Mouse (Mus musculus) neutrophil, adult 83 days (primary cell): ENCODE results near the gene Gtpbp10. TPM values are rescaled to one million over a fixed set of nuclear protein-coding genes. Genes with fewer than 3 reads are reported as not detected.

Experiments used
- total RNA-seq, 2 experiments: library from RNA; stranded (reverse); gene quantifications; one replicate each; pipeline ENCODE4 v1.2.4; 2023

Gtpbp10 gene
- 1 to 10 TPM; 8.0 to 8.7 TPM for total RNA-seq

DNA sequence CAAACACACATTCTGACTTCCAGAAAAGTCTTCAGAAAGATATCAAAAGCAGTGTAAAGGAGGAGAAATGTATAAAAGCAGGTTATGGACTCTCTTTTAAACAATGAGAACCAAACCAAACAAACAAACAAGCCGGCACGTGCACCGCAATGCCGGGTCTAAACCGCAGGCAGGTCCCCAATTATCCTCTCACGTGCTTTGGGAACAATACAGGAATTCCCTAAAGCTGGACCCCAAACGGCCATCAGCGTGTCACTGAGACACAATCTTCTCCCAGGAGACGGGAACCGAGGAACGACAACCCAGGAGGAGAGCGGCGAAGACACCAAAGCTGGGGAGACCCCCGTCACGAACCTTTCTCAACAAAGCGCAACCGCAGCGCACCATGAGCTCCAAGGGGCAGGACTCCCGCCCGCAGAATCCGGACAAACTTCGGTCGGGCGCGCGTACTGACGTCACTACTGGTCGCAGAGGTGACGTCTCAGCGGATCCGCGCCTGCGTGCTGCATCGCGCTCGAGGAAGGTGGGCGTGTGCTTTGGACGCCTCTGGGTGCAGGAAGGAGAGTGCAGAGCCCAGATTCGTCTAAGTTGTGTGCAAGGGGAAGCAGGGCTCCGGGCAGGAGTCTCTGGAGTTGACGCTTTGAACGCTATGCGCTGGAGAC, at the start of gene Gtpbp10:
Gene Gtpbp10, minus strand, starts transcription at position 460 of the 662 bp plus-strand sequence.

DNA sequence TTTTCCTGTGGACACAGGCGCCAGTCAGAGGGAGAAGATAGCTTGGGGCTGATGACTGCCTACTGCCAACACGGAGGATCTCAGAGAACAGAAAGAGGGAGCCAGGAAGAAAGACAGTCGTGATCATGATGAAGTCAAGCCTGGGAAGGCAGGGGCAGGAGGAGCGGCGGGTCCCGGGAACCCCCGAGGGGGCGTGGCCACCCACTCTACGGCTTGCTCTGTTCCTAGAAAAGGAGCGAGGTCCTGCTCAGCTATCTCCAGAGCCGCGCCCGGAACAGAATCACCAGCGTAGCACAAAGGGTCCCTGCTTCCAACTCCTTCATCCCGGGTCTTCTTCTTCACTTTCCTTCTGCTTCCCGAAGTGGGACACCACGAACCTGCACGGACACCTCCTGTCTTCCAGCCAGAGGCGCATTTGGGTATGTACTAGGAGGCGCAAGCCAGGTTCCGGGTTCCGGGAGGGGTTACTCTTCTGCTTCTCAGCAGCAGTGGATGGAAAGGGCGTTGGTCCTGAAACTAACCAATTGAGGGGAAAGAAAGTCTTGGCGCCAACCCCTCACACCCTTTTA, 14.5 kb upstream of the Gtpbp10 start, which contains the start of gene Gm8773:
Gene Gm8773, plus strand, starts transcription at position 51 of the 569 bp plus-strand sequence.

DNA sequence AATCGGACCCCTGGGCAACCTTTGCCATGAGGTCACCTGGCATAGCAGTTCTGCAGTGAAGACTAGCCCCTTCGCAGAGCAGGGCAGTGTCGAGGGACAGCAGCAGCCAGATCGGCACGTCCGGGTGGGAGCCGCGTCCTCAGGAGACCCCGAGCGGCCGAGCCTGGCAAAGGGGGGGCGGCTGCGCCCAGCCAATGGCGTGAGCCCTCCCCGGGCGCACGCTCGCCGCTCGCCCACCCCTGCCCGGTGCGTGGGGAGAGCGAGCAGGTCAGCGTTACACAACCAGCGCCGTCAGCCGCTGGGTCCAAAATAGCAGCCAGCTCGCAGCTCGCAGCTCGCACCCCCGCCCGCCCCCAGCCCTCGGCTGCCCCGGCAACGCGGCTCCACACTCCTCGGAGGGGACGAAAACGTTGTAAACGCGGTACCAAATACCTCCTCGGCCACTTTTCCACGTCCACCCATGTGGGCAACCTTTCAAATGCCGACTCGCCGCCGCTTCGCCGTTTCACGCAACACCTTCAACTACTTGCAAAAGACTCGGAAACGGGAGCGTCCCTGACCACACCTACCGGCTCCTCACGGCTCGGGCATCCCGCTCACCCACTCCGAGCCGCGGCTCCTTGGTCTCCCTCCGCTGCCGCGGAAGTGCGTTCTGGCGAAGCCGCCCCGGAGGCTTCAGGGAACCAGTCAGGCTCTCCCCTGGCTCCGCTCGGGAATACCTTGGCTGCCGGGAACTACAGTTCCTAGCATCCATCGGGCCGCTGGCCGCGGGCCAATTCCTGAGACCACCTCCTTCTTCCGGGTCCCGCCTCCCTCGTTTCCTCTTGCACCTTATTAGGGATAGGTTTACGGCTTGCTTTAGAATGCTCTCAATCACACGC, 44.9 kb downstream of the Gtpbp10 start, which contains the start of gene Cldn12:
Gene Cldn12, minus strand, starts transcription at position 763 of the 881 bp plus-strand sequence.

Other genes with a start within 250 kb of the Gtpbp10 start
- 1 to 10 TPM; 6.0 to 9.0 TPM for gene Cdk14, start 139.2 kb downstream of the Gtpbp10 start, total RNA-seq
- not detected for gene 1700015F17Rik, start 80.4 kb downstream of the Gtpbp10 start, total RNA-seq
- 1 to 10 TPM; 4.1 to 4.2 TPM for gene Cldn12, start 44.6 kb downstream of the Gtpbp10 start, total RNA-seq
- not detected for gene Gm8773, start 14.3 kb upstream of the Gtpbp10 start, total RNA-seq
- not detected for gene Cfap69, start 104.7 kb upstream of the Gtpbp10 start, total RNA-seq
- not detected for gene Steap2, start 135.0 kb upstream of the Gtpbp10 start, total RNA-seq
- gene Steap1, start 189.8 kb upstream of the Gtpbp10 start, total RNA-seq = not detected